ENCODE assay signal across 19 mouse cellular contexts in the genomic region with DNA sequence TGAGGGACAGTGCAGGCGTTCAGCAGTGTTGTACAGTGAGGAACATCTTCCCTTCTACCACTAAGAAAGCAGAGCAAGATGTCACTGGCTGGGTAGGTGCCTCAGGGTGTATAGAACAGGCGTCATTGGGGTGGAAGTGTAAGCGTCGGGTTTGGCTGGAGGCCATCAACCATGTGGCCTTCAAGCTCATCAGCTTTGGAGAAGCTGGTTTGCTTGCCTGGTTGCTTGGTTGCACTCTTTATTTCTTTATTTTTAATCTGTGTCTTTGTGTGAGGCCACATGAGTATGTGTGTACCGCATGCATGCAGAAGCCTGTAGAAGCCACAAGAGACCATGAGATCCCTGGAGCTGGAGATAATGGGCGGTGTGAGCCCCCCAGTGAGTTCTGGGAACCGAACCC. TPM values are rescaled to one million over a fixed set of nuclear protein-coding genes. Genes with fewer than 3 reads are reported as not detected.
DNase-seq lines count a peak whose midpoint lies in the region; ATAC-seq and TF ChIP-seq lines count a peak whose summit lies in the region.
"Had no signal": no experiment of that assay in that cellular context is flagged by ENCODE, and none has a peak within 500 bp of the region (broad histone marks: within the 10 kb centered on the region; RNA-seq: fewer than 3 reads in every experiment).

No protein-coding gene starts in this region.

- no peak for ATAC-seq in heart, embryonic 11.5 days (replicated peaks; ENCODE audit: insufficient number of reproducible peaks, low FRiP score, low TSS enrichment)
- no peak for ATAC-seq in lung, postnatal 0 days
- peak; percentile 46; the same call in 1 of the 2 replicates for ATAC-seq in neural tube, embryonic 13.5 days (ENCODE audit: low read depth)
- no peak for ATAC-seq in neural tube, embryonic 15.5 days (ENCODE audit: low FRiP score)
- ATAC-seq: activated CD4-positive, CD25-positive, alpha-beta regulatory T cell, adult 4 months; forebrain, embryonic 13.5 days; Patski had no signal

- peak; percentile 85 for DNase-seq in heart, adult 11 months
- DNase-seq in lung, postnatal 0 days (ENCODE audit: low spot score), result no peak
- DNase-seq in lung, postnatal 4 days, result no peak
- DNase-seq: adrenal gland, postnatal 14 days; cerebellum, adult 11-12 months; cerebellum, adult 9-11 months; gastrocnemius, postnatal 36 days; heart, adult 18-20 months; heart, postnatal 36 days had no signal

- no peaks in the 10 kb centered on the region for H3K9me3 ChIP-seq in heart, embryonic 11.5 days (replicated peaks; ENCODE audit: control insufficient read depth, low read length)
- no peaks in the 10 kb centered on the region for H3K9me3 ChIP-seq in lung, postnatal 0 days (ENCODE audit: low read length)
- H3K9me3 ChIP-seq in neural tube, embryonic 13.5 days, result no peaks in the 10 kb centered on the region
- H3K9me3 ChIP-seq in neural tube, embryonic 15.5 days (replicated peaks), result no peaks in the 10 kb centered on the region
- H3K9me3 ChIP-seq: embryonic facial prominence, embryonic 10.5 days; forebrain, embryonic 13.5 days; heart, embryonic 13.5 days; hindbrain, embryonic 15.5 days had no signal

- H3K4me1 ChIP-seq in heart, embryonic 11.5 days (ENCODE audit: control insufficient read depth, insufficient read depth, low read length), result no peaks in the 10 kb centered on the region
- H3K4me1 ChIP-seq in lung, postnatal 0 days (ENCODE audit: insufficient read depth, low read depth, low read length), result no peaks in the 10 kb centered on the region
- peaks cover 15% of the 10 kb centered on the region for H3K4me1 ChIP-seq in neural tube, embryonic 13.5 days (replicated peaks)
- peaks cover 15% of the 10 kb centered on the region for H3K4me1 ChIP-seq in neural tube, embryonic 15.5 days
- H3K4me1 ChIP-seq: embryonic facial prominence, embryonic 10.5 days; forebrain, embryonic 13.5 days; heart, embryonic 13.5 days had no signal

- no peak overlapping the region for H3K9ac ChIP-seq in heart, embryonic 11.5 days (ENCODE audit: low read depth, low read length)
- no peak overlapping the region for H3K9ac ChIP-seq in lung, postnatal 0 days (replicated peaks; ENCODE audit: low read depth)
- H3K9ac ChIP-seq in neural tube, embryonic 13.5 days, result no peak overlapping the region
- H3K9ac ChIP-seq in neural tube, embryonic 15.5 days (replicated peaks), result no peak overlapping the region
- H3K9ac ChIP-seq: forebrain, embryonic 13.5 days; heart, embryonic 13.5 days; hindbrain, embryonic 15.5 days had no signal

- no peak overlapping the region for H3K4me2 ChIP-seq in heart, embryonic 11.5 days
- peak overlapping the region; percentile 29; the same call in 1 of the 2 replicates for H3K4me2 ChIP-seq in lung, postnatal 0 days (replicated peaks; ENCODE audit: low read depth, low read length)
- H3K4me2 ChIP-seq in neural tube, embryonic 13.5 days, result no peak overlapping the region
- no peak overlapping the region for H3K4me2 ChIP-seq in neural tube, embryonic 15.5 days
- H3K4me2 ChIP-seq: forebrain, embryonic 13.5 days; heart, embryonic 13.5 days; hindbrain, embryonic 15.5 days had no signal

- H3K4me3 ChIP-seq in heart, embryonic 11.5 days (ENCODE audit: low read depth, low read length), result no peak overlapping the region
- no peak overlapping the region for H3K4me3 ChIP-seq in lung, postnatal 0 days (ENCODE audit: low read depth, low read length)
- H3K4me3 ChIP-seq in neural tube, embryonic 13.5 days, result no peak overlapping the region
- H3K4me3 ChIP-seq in neural tube, embryonic 15.5 days (replicated peaks), result no peak overlapping the region
- H3K4me3 ChIP-seq: embryonic facial prominence, embryonic 10.5 days; forebrain, embryonic 13.5 days; heart, embryonic 13.5 days; hindbrain, embryonic 15.5 days had no signal

- 89% methylated on average over 7 of the region's 7 CpGs for WGBS in heart, embryonic 11.5 days (ENCODE audit: insufficient replicate concordance)
- WGBS in lung, postnatal 0 days, result 73% methylated on average over 7 of the region's 7 CpGs
- WGBS in neural tube, embryonic 13.5 days, result 80% methylated on average over 7 of the region's 7 CpGs
- WGBS in neural tube, embryonic 15.5 days, result 82% methylated on average over 7 of the region's 7 CpGs

- H3K27ac ChIP-seq in heart, embryonic 11.5 days (ENCODE audit: low read depth, low read length), result no peak overlapping the region
- no peak overlapping the region for H3K27ac ChIP-seq in lung, postnatal 0 days (ENCODE audit: low read length)
- H3K27ac ChIP-seq in neural tube, embryonic 13.5 days (replicated peaks), result peak overlapping the region; percentile 54
- H3K27ac ChIP-seq in neural tube, embryonic 15.5 days (replicated peaks), result peak overlapping the region; percentile 30; the same call in 1 of the 2 replicates
- H3K27ac ChIP-seq: embryonic facial prominence, embryonic 10.5 days; forebrain, embryonic 13.5 days; heart, embryonic 13.5 days; hindbrain, embryonic 15.5 days had no signal

- H3K36me3 ChIP-seq in heart, embryonic 11.5 days (ENCODE audit: control insufficient read depth, insufficient read depth, low read length), result no peaks in the 10 kb centered on the region
- no peaks in the 10 kb centered on the region for H3K36me3 ChIP-seq in lung, postnatal 0 days (ENCODE audit: insufficient read depth, low read length)
- H3K36me3 ChIP-seq in neural tube, embryonic 13.5 days, result no peaks in the 10 kb centered on the region
- H3K36me3 ChIP-seq in neural tube, embryonic 15.5 days, result no peaks in the 10 kb centered on the region
- H3K36me3 ChIP-seq: embryonic facial prominence, embryonic 10.5 days; heart, embryonic 13.5 days; hindbrain, embryonic 15.5 days had no signal

- TF ChIP-seq EP300 in lung, postnatal 0 days (IDR thresholded peaks at IDR 0.05), result no peak

- H3K27me3 ChIP-seq in heart, embryonic 11.5 days (ENCODE audit: control insufficient read depth, insufficient read depth, low read length), result no peaks in the 10 kb centered on the region
- no peaks in the 10 kb centered on the region for H3K27me3 ChIP-seq in lung, postnatal 0 days (replicated peaks; ENCODE audit: insufficient read depth, low read length)
- no peaks in the 10 kb centered on the region for H3K27me3 ChIP-seq in neural tube, embryonic 13.5 days
- H3K27me3 ChIP-seq in neural tube, embryonic 15.5 days (replicated peaks), result no peaks in the 10 kb centered on the region
- H3K27me3 ChIP-seq: CH12.LX; forebrain, embryonic 13.5 days; heart, embryonic 13.5 days; hindbrain, embryonic 15.5 days; Patski had no signal

- TF ChIP-seq CTCF in lung, postnatal 0 days (IDR thresholded peaks at IDR 0.05), result no peak

RNA-seq across cellular contexts. Expression of a gene that starts 5.7 kb away (rescaled TPM):
- polyA plus RNA-seq in heart, embryonic 11.5 days (2014; fragmentation: Nextera tagmentation; extraction: Ambion mirVana), result 19.1 and 24.7 TPM in 2 replicates
- 9.3 and 10.1 TPM in 2 replicates for polyA plus RNA-seq in lung, postnatal 0 days (2015; fragmentation: Nextera tagmentation; extraction: Ambion mirVana)
- 19.4 and 22.2 TPM in 2 replicates for polyA plus RNA-seq in neural tube, embryonic 13.5 days (2015; fragmentation: Nextera tagmentation; extraction: Ambion mirVana)
- polyA plus RNA-seq in neural tube, embryonic 15.5 days (2015; fragmentation: Nextera tagmentation; extraction: Ambion mirVana), result 17.8 and 19.3 TPM in 2 replicates

RNA-seq across cellular contexts. Expression of a gene that starts 42.7 kb away (rescaled TPM):
- polyA plus RNA-seq in heart, embryonic 11.5 days (2014; fragmentation: Nextera tagmentation; extraction: Ambion mirVana), result 9.2 and 10.2 TPM in 2 replicates
- polyA plus RNA-seq in lung, postnatal 0 days (2015; fragmentation: Nextera tagmentation; extraction: Ambion mirVana), result 11.0 and 11.9 TPM in 2 replicates
- 8.2 and 8.9 TPM in 2 replicates for polyA plus RNA-seq in neural tube, embryonic 13.5 days (2015; fragmentation: Nextera tagmentation; extraction: Ambion mirVana)
- polyA plus RNA-seq in neural tube, embryonic 15.5 days (2015; fragmentation: Nextera tagmentation; extraction: Ambion mirVana), result 6.6 and 7.2 TPM in 2 replicates

RNA-seq across cellular contexts. Expression of a gene that starts 47.3 kb away (rescaled TPM):
- polyA plus RNA-seq in heart, embryonic 11.5 days (2014; fragmentation: Nextera tagmentation; extraction: Ambion mirVana), result 1.0 and 1.3 TPM in 2 replicates
- polyA plus RNA-seq in lung, postnatal 0 days (2015; fragmentation: Nextera tagmentation; extraction: Ambion mirVana), result 1.1 and 1.5 TPM in 2 replicates
- 1.4 and 1.7 TPM in 2 replicates for polyA plus RNA-seq in neural tube, embryonic 13.5 days (2015; fragmentation: Nextera tagmentation; extraction: Ambion mirVana)
- polyA plus RNA-seq in neural tube, embryonic 15.5 days (2015; fragmentation: Nextera tagmentation; extraction: Ambion mirVana), result 3.1 and 3.4 TPM in 2 replicates

Comparison
In these comparisons a context has a peak if more than half of its experiments do, and no peak if none do; other contexts are left out.
1. H3K27ac ChIP-seq: peak in neural tube, embryonic 13.5 days (single experiment) and neural tube, embryonic 15.5 days (single experiment); none in heart, embryonic 11.5 days (single experiment) and lung, postnatal 0 days (single experiment).